Mouse (Mus musculus): ENCODE measurements around the gene Ccr6. TPM values are rescaled to one million over a fixed set of nuclear protein-coding genes. Genes with fewer than 3 reads are reported as not detected.

Gene Ccr6
- polyA plus RNA-seq, 2 experiments: not detected

- ATAC-seq (ENCODE audit: low FRiP score, low read depth): no peak
- no peak overlapping the region for H3K9ac ChIP-seq (ENCODE audit: low read depth, low read length, severe bottlenecking)
- H3K27ac ChIP-seq (replicated peaks; ENCODE audit: low read depth, low read length): no peak overlapping the region
- H3K36me3 ChIP-seq (ENCODE audit: control insufficient read depth, insufficient read depth, low read length): no peaks in the 10 kb centered on the region
- H3K4me2 ChIP-seq (replicated peaks; ENCODE audit: low read depth, low read length, severe bottlenecking): no peak overlapping the region
- DNase-seq (ENCODE audit: low spot score): no peak
- H3K27me3 ChIP-seq (ENCODE audit: control insufficient read depth, insufficient read depth, low read length): no peaks in the 10 kb centered on the region
- no peak overlapping the region for H3K4me3 ChIP-seq (replicated peaks; ENCODE audit: low read length)
- no peaks in the 10 kb centered on the region for H3K4me1 ChIP-seq (ENCODE audit: control insufficient read depth, insufficient read depth, low read length)
- 68% methylated on average over 1 of the region's 1 CpGs for WGBS
- H3K9me3 ChIP-seq (ENCODE audit: control insufficient read depth, low read length): no peaks in the 10 kb centered on the region
- TF ChIP-seq POLR2A (IDR thresholded peaks at IDR 0.05; ENCODE audit: borderline replicate concordance, extremely low read depth, insufficient read depth, insufficient read length): no peak
These were observed 11.8 kb upstream of the Ccr6 start for GRCm38 (mm10) chr17:8224072-8224471.

DNA sequence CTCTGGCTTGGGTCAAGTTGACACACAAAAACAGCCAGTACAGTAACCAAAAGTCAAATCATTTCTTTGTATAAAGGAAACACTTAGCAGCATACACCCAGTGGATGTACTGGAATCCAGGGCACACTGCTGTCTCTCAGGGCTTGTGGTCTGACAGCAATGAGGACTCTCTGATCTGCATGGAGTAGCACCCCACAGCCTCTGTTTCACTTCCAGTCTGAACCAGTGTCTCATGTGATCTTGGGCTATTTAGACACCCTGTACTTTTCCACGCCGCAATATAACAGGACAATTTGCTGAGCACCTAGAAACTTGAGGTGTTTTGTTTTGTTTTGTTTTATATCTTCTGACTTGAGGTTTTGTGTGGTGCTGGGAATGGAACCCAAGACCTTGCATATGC is 10.7 kb upstream of the Ccr6 start:
- H3K27me3 ChIP-seq (ENCODE audit: control insufficient read depth, insufficient read depth, low read length): no peaks in the 10 kb centered on the region
- H3K4me2 ChIP-seq (replicated peaks; ENCODE audit: low read depth, low read length, severe bottlenecking): no peak overlapping the region
- H3K9me3 ChIP-seq (ENCODE audit: control insufficient read depth, low read length): no peaks in the 10 kb centered on the region
- DNase-seq (ENCODE audit: low spot score) (no peak), ATAC-seq (ENCODE audit: low FRiP score, low read depth) (no peak)
- no peak overlapping the region for H3K4me3 ChIP-seq (replicated peaks; ENCODE audit: low read length)
- no peak overlapping the region for H3K9ac ChIP-seq (ENCODE audit: low read depth, low read length, severe bottlenecking)
- 89% methylated on average over 2 of the region's 2 CpGs for WGBS
- H3K27ac ChIP-seq (replicated peaks; ENCODE audit: low read depth, low read length): no peak overlapping the region
- no peaks in the 10 kb centered on the region for H3K4me1 ChIP-seq (ENCODE audit: control insufficient read depth, insufficient read depth, low read length)
- TF ChIP-seq POLR2A (IDR thresholded peaks at IDR 0.05; ENCODE audit: borderline replicate concordance, extremely low read depth, insufficient read depth, insufficient read length): no peak
- no peaks in the 10 kb centered on the region for H3K36me3 ChIP-seq (ENCODE audit: control insufficient read depth, insufficient read depth, low read length)

GRCm38 (mm10) chr17:8225746-8226145 is 10.1 kb upstream of the Ccr6 start:
- DNase-seq (ENCODE audit: low spot score) (no peak), ATAC-seq (ENCODE audit: low FRiP score, low read depth) (no peak)
- no peak overlapping the region for H3K4me2 ChIP-seq (replicated peaks; ENCODE audit: low read depth, low read length, severe bottlenecking)
- TF ChIP-seq POLR2A (IDR thresholded peaks at IDR 0.05; ENCODE audit: borderline replicate concordance, extremely low read depth, insufficient read depth, insufficient read length): no peak
- H3K9ac ChIP-seq (ENCODE audit: low read depth, low read length, severe bottlenecking): no peak overlapping the region
- no peak overlapping the region for H3K27ac ChIP-seq (replicated peaks; ENCODE audit: low read depth, low read length)
- WGBS: 74% methylated on average over 4 of the region's 4 CpGs
- H3K36me3 ChIP-seq (ENCODE audit: control insufficient read depth, insufficient read depth, low read length): no peaks in the 10 kb centered on the region
- H3K4me3 ChIP-seq (replicated peaks; ENCODE audit: low read length): no peak overlapping the region
- H3K27me3 ChIP-seq (ENCODE audit: control insufficient read depth, insufficient read depth, low read length): no peaks in the 10 kb centered on the region
- H3K9me3 ChIP-seq (ENCODE audit: control insufficient read depth, low read length): no peaks in the 10 kb centered on the region
- no peaks in the 10 kb centered on the region for H3K4me1 ChIP-seq (ENCODE audit: control insufficient read depth, insufficient read depth, low read length)

DNA sequence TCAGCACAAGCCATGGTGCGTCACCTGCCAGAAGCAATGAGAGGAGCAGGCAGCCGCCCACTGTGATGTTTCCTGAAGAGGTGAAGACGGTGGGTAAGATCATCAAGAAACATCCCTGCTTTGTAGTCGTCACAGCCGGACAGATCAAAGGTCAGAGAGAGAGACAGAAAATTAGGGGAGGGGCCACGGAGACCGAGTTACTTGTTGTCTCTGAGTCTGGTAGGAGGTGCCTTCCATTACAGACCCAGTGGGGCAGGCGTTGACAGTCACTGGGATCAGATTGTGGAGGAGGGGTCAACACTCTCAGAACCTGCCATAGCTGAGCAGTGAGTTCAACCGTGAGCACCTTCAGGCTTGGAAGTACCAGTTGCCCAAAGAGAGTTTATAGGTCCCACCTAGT is 7.2 kb upstream of the Ccr6 start:
- H3K4me3 ChIP-seq (replicated peaks; ENCODE audit: low read length): no peak overlapping the region
- DNase-seq (ENCODE audit: low spot score) (no peak), ATAC-seq (ENCODE audit: low FRiP score, low read depth) (no peak)
- no peak overlapping the region for H3K4me2 ChIP-seq (replicated peaks; ENCODE audit: low read depth, low read length, severe bottlenecking)
- H3K4me1 ChIP-seq (ENCODE audit: control insufficient read depth, insufficient read depth, low read length): no peaks in the 10 kb centered on the region
- no peaks in the 10 kb centered on the region for H3K27me3 ChIP-seq (ENCODE audit: control insufficient read depth, insufficient read depth, low read length)
- WGBS: 43% methylated on average over 9 of the region's 9 CpGs
- no peak for TF ChIP-seq POLR2A (IDR thresholded peaks at IDR 0.05; ENCODE audit: borderline replicate concordance, extremely low read depth, insufficient read depth, insufficient read length)
- H3K36me3 ChIP-seq (ENCODE audit: control insufficient read depth, insufficient read depth, low read length): no peaks in the 10 kb centered on the region
- H3K27ac ChIP-seq (replicated peaks; ENCODE audit: low read depth, low read length): no peak overlapping the region
- H3K9me3 ChIP-seq (ENCODE audit: control insufficient read depth, low read length): no peaks in the 10 kb centered on the region
- H3K9ac ChIP-seq (ENCODE audit: low read depth, low read length, severe bottlenecking): no peak overlapping the region

GRCm38 (mm10) chr17:8229607-8230006 is 6.2 kb upstream of the Ccr6 start:
- Histone ChIP-seq H3K4me2 (replicated peaks; ENCODE audit: low read depth, low read length, severe bottlenecking) (no peak overlapping the region), H3K27me3 (ENCODE audit: control insufficient read depth, insufficient read depth, low read length) (no peaks in the 10 kb centered on the region), H3K27ac (replicated peaks; ENCODE audit: low read depth, low read length) (no peak overlapping the region), H3K4me3 (replicated peaks; ENCODE audit: low read length) (no peak overlapping the region), H3K36me3 (ENCODE audit: control insufficient read depth, insufficient read depth, low read length) (no peaks in the 10 kb centered on the region), H3K9ac (ENCODE audit: low read depth, low read length, severe bottlenecking) (no peak overlapping the region), H3K9me3 (ENCODE audit: control insufficient read depth, low read length) (no peaks in the 10 kb centered on the region), H3K4me1 (ENCODE audit: control insufficient read depth, insufficient read depth, low read length) (no peaks in the 10 kb centered on the region)
- DNase-seq (ENCODE audit: low spot score) (no peak), ATAC-seq (ENCODE audit: low FRiP score, low read depth) (no peak)
- WGBS: 92% methylated on average over 3 of the region's 3 CpGs
- TF ChIP-seq POLR2A (IDR thresholded peaks at IDR 0.05; ENCODE audit: borderline replicate concordance, extremely low read depth, insufficient read depth, insufficient read length): no peak

- no peaks in the 10 kb centered on the region for H3K9me3 ChIP-seq (ENCODE audit: control insufficient read depth, low read length)
- H3K4me3 ChIP-seq (replicated peaks; ENCODE audit: low read length): no peak overlapping the region
- H3K27me3 ChIP-seq (ENCODE audit: control insufficient read depth, insufficient read depth, low read length): no peaks in the 10 kb centered on the region
- no peaks in the 10 kb centered on the region for H3K4me1 ChIP-seq (ENCODE audit: control insufficient read depth, insufficient read depth, low read length)
- H3K27ac ChIP-seq (replicated peaks; ENCODE audit: low read depth, low read length): no peak overlapping the region
- 63% methylated on average over 5 of the region's 5 CpGs for WGBS
- no peak overlapping the region for H3K9ac ChIP-seq (ENCODE audit: low read depth, low read length, severe bottlenecking)
- TF ChIP-seq POLR2A (IDR thresholded peaks at IDR 0.05; ENCODE audit: borderline replicate concordance, extremely low read depth, insufficient read depth, insufficient read length): no peak
- no peak for ATAC-seq (ENCODE audit: low FRiP score, low read depth)
- H3K4me2 ChIP-seq (replicated peaks; ENCODE audit: low read depth, low read length, severe bottlenecking): no peak overlapping the region
- DNase-seq (ENCODE audit: low spot score): no peak
- no peaks in the 10 kb centered on the region for H3K36me3 ChIP-seq (ENCODE audit: control insufficient read depth, insufficient read depth, low read length)
These were observed 3.8 kb upstream of the Ccr6 start for GRCm38 (mm10) chr17:8232089-8232488.

All from limb, embryonic 14.5 days (tissue).